Mouse (Mus musculus) inflammation-experienced regulatory T-cells, adult 6 months (primary cell): Measurements from ENCODE around the gene Ccdc113. TPM values are rescaled to one million over a fixed set of nuclear protein-coding genes. Genes with fewer than 3 reads are reported as not detected.
"Not testable (repeated sequence)": the region's sequence is repeated elsewhere in the genome, so short reads cannot be mapped to it uniquely, and the experiment has no call there.

Experiments
- ATAC-seq: one replicate; pipeline ENCODE4 v1.8.0; 2017
- polyA plus RNA-seq, 3 experiments: library from polyadenylated mRNA; unstranded; fragments of 100-300 nt; shearing (Covaris generic); gene quantifications; one replicate each; pipeline ENCODE4 v1.2.1; 2017

Ccdc113 gene
- polyA plus RNA-seq, 3 experiments from 2014 or later, result not detected

DNA sequence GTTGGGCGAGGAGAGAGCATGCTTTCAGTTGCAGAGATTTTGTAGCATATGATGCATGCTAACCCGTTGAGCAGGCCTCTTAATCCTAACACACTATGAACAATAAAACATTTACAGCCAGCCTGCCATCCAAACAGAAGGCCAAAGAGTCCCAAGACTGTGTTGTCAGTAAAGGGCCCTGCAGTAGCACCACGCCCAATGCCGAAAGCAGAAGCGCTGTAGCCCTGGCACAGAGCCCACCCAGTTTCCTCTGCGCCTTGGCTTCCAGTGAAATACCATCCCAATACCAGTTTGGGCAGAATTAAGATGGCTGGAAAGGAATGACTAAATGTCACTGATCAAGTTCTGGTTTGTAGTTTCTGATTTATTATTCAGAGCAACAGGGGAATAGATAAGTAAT lies 8.3 kb downstream of the Ccdc113 start:
- no peak for ATAC-seq

DNA sequence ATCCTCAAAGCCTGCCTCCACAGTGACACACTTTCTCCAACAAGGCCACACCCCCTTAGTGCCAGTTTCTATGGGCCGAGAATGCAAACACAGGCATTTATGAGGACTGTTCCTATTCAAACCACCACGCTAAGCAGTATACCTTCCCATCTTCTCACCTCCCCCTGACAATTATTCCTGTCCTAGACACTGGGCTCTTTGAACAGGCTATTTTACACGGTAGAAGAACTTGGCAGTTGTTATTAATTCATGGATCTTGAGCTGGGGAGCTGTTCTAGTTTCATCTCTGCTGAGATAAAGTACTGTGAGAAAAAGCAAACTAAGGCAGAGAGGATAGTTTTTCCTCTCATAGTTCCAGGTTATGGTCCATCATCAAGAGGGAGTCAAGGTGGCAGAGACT lies 9.2 kb downstream of the Ccdc113 start:
- no peak for ATAC-seq

DNA sequence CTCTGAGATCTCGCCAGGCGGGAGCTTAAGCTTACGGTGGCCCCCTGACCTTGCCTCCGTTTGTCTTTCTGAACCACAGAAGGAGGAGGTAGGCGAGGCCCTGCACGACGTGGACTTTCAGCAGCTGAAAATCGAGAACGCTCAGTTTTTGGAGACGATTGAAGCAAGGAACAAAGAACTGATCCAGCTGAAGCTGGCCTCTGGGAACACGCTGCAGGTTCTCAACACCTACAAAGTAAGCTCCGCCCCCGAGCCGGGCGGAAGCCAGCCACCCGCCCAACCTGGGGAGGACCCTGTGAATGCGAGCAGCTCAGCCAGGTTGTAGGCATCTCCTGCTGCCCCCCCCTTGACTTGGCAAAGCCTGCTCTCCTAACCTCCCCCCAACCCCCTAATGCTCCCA lies 11.9 kb downstream of the Ccdc113 start:
- no peak for ATAC-seq

DNA sequence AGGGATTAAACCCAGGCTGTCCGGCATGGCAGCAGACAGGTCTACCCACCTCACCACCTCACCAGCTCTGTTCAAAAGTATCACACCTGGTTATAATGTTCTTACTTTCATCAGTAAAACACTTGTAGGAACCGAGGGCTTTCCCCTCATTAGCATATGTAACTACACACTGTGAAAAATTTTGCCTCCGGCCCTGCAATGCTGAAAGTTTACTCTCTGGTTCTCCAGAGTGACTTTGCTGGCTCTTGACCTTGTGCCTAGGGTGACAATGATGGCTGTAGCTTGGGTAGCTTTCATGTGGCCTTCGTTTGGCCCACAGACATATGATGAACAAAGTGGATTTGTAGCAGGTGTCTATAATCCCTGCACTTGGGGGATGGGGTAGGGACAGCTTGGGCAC lies 13.1 kb downstream of the Ccdc113 start:
- no peak for ATAC-seq

DNA sequence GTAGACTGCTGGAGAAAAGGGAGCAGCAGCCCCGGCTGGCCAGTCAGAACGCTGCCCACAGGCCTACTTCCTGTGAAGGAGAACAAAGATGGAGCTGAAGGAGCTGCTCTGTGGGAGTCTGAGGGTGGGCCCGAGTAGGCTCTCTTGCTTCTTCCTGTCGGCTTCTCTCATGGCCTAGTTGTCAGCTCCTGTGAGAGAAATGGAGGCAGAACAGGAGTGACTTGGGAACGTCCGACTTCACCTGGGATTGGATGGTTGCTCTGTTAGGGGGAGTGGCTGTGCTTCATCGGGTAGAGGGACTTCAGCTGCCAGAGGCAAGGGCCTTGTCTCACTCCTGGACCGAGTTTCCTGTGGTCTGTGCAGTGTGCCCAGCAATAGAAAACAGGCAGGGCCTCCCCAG lies 14.0 kb downstream of the Ccdc113 start:
- no peak for ATAC-seq

DNA sequence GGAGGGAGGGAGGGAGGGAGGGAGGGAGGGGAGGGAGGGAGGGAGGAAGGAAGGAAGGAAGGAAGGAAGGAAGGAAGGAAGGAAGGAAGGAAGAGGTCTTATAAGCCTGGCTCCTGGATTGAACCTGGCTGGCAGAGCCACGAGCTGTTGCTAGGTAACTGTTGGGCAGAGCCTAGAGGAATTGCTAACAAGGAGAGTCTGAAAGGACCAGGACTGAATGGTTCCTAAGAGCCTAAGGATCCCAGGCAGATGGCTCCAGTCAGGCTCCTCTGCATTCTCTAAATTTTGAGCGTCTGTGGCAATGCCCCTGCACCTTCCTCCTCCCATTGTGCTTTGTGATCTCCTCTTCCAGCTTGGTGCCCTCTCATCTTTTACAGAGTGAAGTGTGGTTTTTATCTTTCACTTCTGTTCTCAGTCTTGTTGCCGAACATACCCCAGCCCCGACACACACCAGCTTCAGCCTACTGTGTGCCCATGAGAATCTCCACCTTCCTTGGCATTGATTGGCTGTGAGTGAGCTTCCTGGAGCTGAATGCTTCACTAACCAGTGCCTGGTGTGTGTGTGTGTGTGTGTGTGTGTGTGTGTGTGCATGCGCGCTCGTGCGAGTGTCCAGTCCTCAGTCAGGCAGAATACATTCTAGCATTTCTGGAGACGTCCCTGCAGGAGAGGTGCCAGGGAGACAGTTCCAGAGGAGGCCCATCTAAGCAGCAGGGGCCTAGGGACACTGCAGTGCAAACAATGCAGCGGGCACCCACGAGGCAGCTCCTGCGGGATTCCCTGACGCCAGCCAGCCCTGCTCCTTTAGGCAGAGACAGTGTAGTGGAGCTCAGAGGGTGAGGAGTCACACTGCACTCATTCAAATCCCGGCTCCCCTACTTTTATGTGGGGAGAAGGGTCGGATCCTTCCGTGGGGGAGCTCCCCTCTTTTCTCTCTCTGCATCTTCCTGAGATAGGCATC lies 16.3 kb downstream of the Ccdc113 start:
- ATAC-seq, result no peak

DNA sequence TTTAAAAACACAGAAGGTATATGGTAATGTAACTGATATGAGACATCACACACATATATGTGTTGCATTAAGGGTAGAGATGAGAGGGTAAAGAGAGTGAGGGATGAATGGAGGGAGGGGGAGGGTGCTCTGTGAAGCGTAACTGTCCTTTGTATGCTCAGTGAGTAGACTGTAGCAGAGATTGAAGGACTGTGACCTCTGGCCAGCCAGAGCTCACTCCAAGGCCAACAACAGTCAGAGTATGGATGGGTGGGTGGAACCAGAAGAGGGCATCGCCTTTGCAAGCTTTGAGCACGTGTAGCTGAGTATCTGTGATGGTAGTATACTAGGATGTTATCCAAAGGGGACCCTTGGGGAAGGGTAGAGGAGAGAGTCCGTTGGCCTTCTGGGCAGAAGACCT lies 17.7 kb downstream of the Ccdc113 start:
- no peak for ATAC-seq

DNA sequence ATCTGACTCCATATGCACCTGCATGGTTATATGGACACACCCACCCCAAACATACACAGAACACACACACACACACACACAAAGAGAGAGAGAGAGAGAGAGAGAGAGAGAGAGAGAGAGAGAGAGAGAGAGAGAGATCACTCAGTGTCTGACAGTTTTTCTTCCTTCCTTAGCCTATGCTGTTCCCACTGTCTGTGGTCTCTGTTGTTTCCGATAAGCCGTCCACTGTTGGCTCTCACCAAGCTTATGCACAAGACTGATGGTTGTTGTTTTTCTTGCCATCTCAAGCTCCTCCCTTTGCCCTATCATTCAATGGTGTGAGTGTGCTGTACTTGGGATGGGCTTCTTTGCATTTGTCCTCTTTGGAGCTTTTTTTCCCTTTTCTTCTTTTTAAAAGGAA lies 22.1 kb downstream of the Ccdc113 start:
- ATAC-seq, result no peak

DNA sequence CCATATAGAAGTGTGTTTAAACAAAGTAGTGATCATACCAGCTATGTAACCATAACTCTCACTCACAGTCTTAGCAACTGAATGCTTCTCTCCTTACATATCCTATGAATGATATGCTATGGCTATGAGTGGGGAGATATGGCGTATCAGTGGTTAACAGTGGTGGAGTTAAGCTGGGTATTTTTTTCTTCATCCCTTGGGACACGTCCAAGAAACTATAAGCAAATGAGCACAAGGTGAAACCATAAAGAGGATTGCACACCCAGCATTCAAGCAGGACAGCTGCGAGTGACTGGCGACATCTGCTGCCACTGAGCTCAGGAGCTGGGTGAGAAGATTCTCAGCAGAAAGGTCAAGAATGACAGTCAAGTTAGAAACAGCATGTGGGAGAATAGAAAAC lies 32.3 kb downstream of the Ccdc113 start:
- ATAC-seq, result no peak

DNA sequence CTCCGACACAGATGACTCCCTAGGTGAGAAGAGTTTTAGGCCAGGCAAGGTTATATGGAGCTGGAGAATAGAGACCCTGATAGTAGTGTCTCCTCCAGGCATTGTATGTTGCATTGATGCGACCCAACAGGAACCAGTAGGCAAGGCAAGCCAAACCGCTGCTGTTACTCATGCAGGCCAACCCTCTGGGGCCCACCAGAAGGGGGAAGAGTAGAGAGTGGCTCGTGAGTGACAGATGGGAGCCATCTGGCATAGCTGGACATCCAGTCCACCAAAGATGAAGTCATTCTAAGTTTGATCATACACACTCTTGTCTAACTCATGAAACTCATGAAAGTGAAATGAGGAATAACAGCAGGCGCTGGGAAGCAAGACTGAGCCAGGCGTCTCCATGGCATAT lies 32.9 kb downstream of the Ccdc113 start:
- no peak for ATAC-seq

DNA sequence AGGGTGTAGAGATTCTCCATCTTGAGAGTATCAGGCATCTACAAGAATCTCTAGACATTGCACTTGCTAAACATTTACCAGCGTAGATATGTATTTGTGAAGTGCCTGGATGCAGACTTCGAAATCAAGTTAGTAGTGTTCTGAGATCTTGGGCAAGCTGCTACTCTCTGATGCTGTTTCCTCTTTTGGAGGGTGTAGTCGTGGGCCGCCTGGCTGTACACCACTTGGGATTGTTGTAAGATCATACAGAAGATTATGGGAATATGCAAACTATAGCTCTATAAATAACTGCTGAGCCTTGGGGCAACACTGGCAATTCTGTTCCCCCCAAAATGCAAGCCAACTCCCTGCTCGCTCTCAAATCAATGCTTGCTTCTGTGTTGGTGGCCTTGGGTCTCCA lies 39.3 kb downstream of the Ccdc113 start:
- ATAC-seq, result no peak

DNA sequence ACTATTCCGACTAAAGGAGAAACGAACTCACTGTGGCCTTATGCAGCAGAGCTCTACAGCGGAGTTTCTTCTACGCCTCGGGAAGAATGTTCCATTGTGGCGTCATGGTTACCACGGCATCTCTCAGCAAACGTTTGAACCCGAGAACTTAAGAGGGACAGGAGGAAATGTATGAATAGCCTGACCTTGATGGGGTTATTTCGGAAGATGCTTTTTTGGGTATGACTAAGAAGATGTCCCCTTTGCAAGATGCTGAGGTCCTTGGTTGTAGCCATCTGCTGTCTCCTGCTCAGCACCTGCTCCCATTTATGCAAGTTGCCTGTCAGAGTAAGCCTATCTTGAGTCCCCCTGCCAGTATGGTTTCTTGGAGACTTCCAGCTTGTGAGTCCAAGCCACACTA lies 42.4 kb downstream of the Ccdc113 start, which contains the start of gene Prss54:
TSS of gene Prss54 (minus strand) at position 101 of the 400 bp plus-strand sequence.
- no peak for ATAC-seq

DNA sequence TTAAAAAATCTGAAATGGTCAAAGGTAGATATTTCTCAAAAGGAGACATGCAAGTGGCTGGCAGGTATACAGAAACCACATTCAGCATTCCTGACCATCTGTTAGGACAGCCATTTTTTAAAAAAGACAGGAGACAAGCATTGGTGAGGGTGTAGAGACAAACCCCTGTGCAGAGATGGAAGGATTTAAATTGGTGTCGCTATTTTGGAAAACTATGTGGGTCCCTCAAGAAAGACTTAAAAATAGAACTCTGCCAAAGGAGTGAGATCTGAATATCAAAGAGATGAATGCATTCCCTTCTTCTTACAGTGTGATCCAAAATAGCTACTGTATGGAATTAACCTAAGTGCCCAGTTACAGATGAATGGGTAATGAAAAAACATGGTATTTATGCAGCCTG lies 53.5 kb downstream of the Ccdc113 start:
- no peak for ATAC-seq

DNA sequence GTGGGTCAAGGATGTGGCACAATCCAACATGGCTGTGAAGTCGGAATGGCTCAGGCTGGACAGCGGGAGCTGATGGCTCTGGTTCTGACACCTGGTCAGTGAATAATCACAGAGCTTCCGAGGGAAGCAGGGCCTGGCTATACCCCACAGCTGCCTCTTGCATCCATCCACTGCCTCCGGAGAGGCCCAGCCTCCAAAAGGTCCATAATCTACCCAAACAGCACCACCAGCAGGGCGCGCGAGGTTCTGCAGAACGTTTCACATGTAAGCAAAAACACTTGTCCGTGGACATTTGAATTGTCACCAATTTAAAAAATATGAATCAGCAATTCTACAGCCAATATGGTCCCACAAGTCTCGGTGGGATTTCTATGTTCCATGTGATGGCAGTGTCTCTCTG lies 55.4 kb downstream of the Ccdc113 start:
- ATAC-seq, result no peak

DNA sequence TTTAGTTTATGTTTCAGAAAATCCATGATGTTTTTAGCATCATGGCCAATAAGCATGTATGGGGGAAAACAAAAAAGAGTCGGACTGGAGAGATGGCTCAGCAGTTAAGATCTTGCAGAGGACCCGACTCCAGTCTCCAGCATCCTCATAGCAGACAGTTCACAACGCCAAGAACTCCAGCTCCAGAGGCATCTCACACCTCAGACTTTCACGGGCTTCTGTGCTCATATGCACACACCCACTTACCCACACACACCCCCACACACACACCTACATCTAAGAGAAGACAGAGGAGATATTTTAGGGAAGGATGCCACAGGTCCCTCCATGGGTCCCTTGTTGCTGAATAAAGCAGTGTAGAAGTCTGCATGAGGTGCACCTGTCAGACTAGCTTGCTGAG lies 56.7 kb downstream of the Ccdc113 start:
- no peak for ATAC-seq

DNA sequence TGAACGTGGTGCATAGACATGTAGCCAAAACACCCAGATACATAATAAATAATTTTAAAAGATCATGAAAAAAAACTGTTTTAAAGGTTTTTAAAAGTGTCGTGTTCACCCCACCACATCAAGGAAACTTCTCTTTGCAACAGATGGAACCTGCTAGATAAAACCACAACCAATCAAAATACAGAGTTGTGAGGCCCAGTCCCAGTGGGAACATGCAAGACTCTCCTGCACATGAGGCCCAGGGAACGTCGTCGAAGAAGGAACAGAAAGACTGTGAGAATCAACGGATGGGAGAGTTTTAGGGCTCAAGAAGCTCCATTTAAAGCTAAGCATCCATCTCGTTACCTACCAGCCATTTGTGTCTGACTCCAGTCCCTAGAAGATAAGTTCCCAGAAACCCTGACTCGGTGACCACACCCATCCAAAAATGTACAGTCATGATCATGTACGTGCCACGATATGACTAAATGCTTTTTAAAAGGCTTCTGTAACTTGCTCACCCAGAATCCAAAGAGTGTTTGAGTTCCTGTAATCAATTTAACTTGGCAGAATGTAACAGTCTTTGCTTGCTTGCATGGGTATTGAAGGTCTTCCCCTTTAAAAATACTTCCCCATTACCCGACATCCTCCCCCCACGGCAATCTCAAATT lies 58.4 kb downstream of the Ccdc113 start:
- no peak for ATAC-seq

DNA sequence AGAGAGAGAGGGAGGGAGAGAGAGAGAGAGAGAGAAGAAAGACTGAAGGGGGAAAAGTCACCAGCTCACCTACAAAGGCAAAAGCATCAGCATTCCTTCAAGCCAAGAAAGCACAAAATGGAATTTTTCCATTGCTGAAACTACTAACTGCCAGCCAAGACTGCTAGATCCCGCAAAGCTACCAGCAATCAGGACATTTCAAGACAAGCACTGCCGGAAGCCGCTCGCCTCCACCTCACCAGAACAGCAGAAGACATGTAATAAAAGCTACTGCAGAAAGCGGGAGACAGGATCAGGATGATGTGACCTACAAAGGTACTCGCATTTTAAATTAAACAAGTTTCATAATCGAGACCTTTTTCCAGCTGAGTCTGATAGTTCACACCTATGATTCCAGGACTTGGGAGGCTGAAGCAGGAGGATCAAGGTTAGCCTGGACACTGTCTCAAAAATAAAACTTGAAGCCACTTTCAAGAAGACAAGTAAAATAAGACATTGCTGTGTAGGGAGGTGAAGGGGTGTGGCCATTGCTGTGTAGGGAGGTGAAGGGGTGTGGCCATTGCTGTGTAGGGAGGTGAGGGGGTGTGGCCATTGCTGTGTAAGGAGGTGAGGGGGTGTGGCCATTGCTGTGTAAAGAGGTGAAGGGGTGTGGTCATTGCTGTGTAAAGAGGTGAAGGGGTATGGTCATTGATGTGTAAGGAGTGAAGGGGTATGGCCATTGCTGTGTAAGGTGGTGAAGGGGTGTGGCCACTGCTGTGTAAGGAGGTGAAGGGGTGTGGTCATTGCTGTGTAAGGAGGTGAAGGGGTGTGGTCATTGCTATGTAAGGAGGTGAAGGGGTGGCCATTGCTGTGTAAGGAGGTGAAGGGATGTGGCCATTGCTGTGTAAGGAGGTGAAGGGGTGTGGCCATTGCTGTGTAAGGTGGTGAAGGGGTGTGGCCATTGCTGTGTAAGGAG lies 59.8 kb downstream of the Ccdc113 start:
- no peak for ATAC-seq

DNA sequence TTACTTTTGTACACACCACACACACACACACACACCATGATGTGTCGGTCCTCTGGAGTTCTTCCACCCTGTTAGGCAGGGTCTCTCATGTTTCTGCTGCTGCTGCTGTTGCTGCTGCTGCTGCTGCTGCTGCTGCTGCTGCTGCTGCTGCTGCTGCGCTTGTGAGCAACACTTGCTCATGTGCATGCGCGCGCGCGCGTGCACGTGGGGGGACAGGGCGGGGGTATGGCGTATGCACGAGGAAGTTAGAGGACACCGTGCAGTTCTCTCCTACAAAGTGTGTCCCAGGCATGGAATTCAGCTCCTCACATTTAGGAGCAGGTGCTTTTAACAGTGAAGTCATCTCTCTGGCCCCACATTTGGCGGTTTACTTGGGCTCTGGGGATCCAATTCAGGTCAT lies 61.2 kb downstream of the Ccdc113 start:
- no peak for ATAC-seq

DNA sequence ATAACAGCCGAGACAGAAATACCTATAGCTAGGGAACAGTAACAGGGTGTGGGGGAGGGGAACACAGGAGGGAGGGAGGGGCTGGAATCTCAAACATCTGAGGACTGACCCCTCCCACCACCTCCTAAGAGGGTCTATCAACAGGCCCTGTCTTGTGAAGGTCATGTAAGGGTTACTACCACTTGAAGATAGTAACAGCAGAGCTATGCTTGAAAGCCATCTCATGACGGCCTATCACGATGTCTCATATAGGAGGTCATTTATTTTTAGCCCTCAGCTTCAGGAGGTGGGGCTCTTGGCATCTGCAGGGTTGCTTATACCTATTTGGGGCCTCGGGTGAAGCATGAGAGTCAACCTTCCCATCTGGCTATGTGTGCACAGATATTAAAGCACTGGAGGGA lies 63.0 kb downstream of the Ccdc113 start:
- no peak for ATAC-seq

DNA sequence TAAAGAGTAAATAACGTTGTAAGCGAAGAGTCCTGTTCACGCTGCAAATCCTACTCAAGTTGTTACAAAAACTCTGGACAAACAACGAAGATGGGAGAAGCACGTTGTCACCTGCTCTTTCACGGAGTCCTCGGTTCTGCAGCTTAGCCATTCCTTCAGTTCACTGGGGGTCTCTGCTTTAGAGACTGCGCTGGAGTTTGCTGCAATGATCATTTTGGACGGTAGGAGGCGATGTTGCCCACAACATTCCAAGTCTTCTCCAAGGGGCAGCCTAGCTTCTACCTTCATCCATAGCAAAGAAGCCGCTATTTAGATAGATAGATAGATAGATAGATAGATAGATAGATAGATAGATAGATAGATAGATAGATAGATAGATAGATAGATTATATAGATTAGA lies 66.0 kb downstream of the Ccdc113 start:
- ATAC-seq, result peak; percentile 43

DNA sequence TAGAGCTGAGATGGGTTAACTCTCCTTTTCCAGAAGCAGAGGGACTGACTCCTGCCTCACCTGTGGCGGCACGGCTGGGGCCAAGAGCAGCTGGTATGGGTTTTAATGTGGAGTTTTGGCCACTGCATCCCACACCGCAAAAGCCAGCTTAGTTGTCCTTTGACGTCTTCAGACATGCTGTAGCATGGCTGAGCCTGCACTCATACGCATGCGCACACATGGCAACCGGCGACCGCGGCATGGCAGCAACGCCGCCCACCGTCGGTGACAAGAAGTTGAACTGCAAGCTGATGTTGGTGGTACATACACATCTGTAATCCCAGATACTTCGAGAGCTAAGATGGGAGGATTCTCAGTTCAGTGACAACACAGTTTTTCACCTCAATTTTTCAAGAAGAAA lies 67.4 kb downstream of the Ccdc113 start:
- ATAC-seq, result no peak

DNA sequence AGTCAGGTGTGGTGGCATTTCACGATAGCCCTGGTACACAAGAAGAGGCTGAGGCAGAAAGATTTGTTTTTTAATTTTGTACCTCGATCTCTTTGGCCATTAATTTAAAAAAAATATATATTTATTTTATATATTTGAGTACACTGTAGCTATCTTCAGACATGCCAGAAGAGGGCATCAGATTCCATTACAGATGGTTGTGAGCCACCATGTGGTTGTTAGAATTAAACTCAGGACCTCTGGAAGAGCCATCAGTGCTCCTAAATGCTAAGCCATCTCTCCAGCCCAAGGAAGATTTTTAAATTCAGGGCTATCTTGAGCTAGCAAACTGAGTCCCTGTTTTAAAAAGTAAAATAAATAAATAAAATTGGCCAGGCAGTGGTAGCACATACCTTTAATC lies 68.3 kb downstream of the Ccdc113 start:
- ATAC-seq, result no peak

DNA sequence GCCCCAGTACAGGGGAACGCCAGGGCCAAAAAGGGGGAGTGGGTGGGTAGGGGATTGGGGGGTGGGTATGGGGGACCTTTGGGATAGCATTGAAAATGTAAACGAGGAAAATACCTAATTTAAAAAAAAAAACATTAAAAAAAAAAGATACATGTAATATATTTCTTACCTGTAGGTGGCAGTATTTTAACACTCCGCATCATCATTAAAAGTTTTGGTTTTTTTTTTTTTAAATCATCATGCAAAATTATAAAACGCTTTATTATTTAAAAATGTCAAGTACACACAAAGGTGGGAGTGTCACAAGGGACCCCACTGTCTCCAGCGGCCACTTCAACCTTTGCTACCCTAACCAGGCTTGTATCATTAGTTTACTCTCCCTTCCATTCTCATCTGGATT lies 72.6 kb downstream of the Ccdc113 start:
- not testable (repeated sequence) for ATAC-seq
